Mouse (Mus musculus) layer of hippocampus, postnatal 14 days (tissue): ENCODE measurements around the gene Supt20. TPM values are rescaled to one million over a fixed set of nuclear protein-coding genes. Genes with fewer than 3 reads are reported as not detected.
"Not testable (repeated sequence)": the region's sequence is repeated elsewhere in the genome, so short reads cannot be mapped to it uniquely, and the experiment has no call there.

Source experiments
- DNase-seq, 2 experiments: peaks; one replicate each; pipeline ENCODE4 v3.0.0; 2021 to 2022; ENCODE audit warnings: low spot score in 2 of 2, mixed read lengths in 1 of 2
- total RNA-seq, 2 experiments: library from RNA; stranded (reverse); gene quantifications; 2 replicates each; pipeline ENCODE4 v1.2.3; 2021

Supt20 gene
- total RNA-seq, 2 experiments from 2014 or later = 48.8 to 50.7 TPM

GRCm38 (mm10) chr3:54755145-54756041 lies 62.8 kb downstream of the Supt20 start, which contains the start of gene Smad9:
Gene Smad9, plus strand, starts transcription at chr3:54755582.
- DNase-seq = peak; percentile 33 to 34

GRCm38 (mm10) chr3:54756058-54756457 lies 63.5 kb downstream of the Supt20 start:
- peak; percentile 17 to 20 for DNase-seq

GRCm38 (mm10) chr3:54757446-54757845 lies 64.8 kb downstream of the Supt20 start:
- DNase-seq = no peak

- no peak for DNase-seq
Observed at GRCm38 (mm10) chr3:54759211-54759610, 66.6 kb downstream of the Supt20 start.

- DNase-seq = no peak
Observed at GRCm38 (mm10) chr3:54760321-54761115, 67.9 kb downstream of the Supt20 start.

GRCm38 (mm10) chr3:54761258-54761657 lies 68.7 kb downstream of the Supt20 start:
- DNase-seq = peak in 1 of 2 experiments; percentile 26

GRCm38 (mm10) chr3:54764418-54764817 lies 71.8 kb downstream of the Supt20 start:
- peak; percentile 16 to 52 for DNase-seq

GRCm38 (mm10) chr3:54765521-54765920 lies 72.9 kb downstream of the Supt20 start:
- DNase-seq = not testable (repeated sequence)

- no peak for DNase-seq
Observed at GRCm38 (mm10) chr3:54766034-54766433, 73.4 kb downstream of the Supt20 start.

GRCm38 (mm10) chr3:54766811-54767210 lies 74.2 kb downstream of the Supt20 start:
- no peak for DNase-seq

DNA sequence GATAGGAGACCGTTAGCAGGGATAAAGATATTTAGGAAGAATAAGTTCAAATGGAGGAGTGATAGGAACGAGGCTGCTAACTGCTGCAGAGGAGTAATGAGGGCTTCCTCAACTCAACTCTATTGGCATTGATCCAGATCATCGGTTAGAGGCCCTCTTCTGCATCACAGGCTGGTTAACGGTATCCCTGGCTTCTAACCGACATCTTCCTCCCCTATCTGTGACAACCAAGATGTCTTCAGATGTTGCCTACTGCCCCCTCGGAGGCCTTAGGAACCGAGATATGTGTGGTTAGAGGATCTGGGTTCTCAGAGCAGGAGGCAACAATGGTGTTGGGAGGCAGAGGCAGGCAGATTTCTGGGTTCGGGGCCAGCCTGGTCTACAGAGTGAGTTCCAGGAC lies 76.0 kb downstream of the Supt20 start:
- DNase-seq = no peak

GRCm38 (mm10) chr3:54769349-54770275 lies 77.0 kb downstream of the Supt20 start:
- no peak for DNase-seq

DNA sequence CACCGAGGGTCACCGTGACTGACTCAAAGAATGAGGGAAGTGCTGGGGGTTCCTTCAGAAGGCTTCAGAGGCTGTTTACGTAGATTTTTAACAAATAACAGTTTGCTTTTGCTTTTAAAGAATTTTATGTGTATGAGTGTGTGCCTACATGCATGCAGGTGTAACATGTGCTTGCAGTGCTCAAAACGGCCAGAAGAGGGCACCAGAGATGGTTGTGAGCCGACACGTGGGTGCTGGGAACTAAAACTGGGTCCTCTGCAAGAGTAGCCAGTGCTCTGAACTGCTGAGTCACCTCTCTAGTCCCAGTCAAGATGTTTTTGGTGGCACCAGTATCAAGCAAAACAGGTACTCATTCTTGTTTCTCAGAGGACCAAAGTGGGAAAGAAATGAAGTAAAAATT lies 81.0 kb downstream of the Supt20 start:
- DNase-seq = no peak

DNA sequence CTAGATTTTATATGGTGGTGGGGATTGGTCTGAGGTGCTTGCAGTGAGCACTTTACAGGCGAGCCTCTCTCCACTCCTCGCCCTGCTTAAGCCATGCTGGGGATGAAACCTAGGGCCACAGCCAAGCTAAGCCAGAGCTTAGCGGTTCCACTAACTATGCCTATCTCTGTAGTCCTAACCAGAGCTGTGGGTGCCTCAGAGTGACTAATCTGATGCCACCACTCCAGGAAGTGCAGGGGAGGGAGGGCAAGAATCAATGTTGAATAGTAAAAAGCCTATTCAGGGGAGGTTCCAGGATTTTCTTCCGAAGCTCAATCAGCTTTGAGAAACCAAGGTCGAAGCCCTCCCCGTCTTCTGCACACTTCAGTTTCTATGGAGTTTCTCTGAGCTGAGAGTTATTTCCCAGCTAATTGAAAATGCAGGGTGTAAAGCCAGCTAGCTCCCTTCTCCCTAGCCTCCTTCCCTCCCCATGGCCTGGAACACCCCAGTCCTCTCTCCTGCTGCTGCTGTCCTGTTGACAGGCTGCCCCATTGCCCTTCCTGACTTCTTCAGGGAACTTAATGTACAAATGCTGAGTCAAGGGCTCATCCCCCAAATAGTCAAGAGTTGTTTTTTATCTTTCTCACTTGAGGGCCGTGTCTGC lies 83.5 kb downstream of the Supt20 start:
- no peak for DNase-seq

Other genes starting within 250 kb of the Supt20 start
- gene Gm21958, start 21.5 kb downstream of the Supt20 start, total RNA-seq = not detected
- gene Exosc8, start 42.6 kb downstream of the Supt20 start, total RNA-seq = 10 to 100 TPM; 24.7 to 28.0 TPM
- gene Alg5, start 42.7 kb downstream of the Supt20 start, total RNA-seq = 10 to 100 TPM; 23.1 to 23.4 TPM
- gene Smad9, start 62.8 kb downstream of the Supt20 start, total RNA-seq = 1 to 10 TPM; 5.4 to 5.7 TPM
- 10 to 100 TPM; 56.9 to 59.2 TPM for gene Rfxap, start 115.0 kb downstream of the Supt20 start, total RNA-seq
- gene Sertm1, start 223.1 kb downstream of the Supt20 start, total RNA-seq = 10 to 100 TPM; 68.4 to 72.6 TPM